Mouse (Mus musculus): Measurements from ENCODE around the gene Hdlbp.

The Hdlbp gene

GRCm38 (mm10) chr1:93445822-93446162 is 32.8 kb downstream of the Hdlbp start:
- DNase-seq (ENCODE audit: low read depth in 2 of 2, low spot score in 2 of 2), result no peak

GRCm38 (mm10) chr1:93445111-93445821 is 33.3 kb downstream of the Hdlbp start:
- DNase-seq (ENCODE audit: low read depth in 2 of 2, low spot score in 2 of 2), result peak; percentile 47 to 49

DNA sequence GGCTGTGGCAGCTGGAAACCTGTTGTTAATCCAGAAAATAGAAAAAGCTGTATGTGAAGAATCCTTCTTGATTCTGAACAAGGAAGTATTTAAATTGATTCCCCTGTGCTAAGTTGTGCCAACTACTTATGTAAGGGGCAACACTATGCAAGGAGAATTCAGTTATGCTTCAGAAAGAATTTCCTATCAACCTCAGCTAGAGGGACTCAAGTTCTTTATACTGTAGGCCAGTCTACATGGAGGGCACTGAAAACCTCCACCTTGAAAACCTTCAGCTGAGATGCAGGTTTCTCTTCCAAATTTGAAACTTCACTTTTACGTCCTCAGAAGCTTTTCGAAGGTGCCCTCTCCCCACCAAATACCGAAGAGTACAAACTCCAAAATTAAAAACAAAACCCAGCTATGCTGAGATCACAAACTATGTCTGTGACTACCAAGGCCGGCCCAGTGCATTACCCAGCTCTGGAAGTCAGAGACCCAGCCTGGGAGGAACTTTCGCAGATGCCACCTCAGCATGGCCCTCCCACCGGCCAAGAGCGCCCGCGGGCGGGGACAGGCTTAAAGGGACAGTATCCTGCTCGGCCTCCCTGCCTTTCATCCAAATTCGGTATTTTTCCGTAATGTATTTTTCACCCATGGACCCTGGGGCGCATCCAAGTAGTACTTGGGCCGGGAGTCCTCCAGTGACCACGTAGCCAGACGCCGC is 34.1 kb downstream of the Hdlbp start:
- DNase-seq (ENCODE audit: low read depth in 2 of 2, low spot score in 2 of 2), result peak; percentile 25 to 40

GRCm38 (mm10) chr1:93439321-93439720 is 39.3 kb downstream of the Hdlbp start:
- DNase-seq (ENCODE audit: low read depth in 2 of 2, low spot score in 2 of 2), result no peak

GRCm38 (mm10) chr1:93432087-93432486 is 46.5 kb downstream of the Hdlbp start:
- DNase-seq (ENCODE audit: low read depth in 2 of 2, low spot score in 2 of 2), result no peak

- no peak for DNase-seq (ENCODE audit: low read depth in 2 of 2, low spot score in 2 of 2)
These were observed 75.2 kb downstream of the Hdlbp start for GRCm38 (mm10) chr1:93403403-93403802.

GRCm38 (mm10) chr1:93401191-93402052 is 77.2 kb downstream of the Hdlbp start:
- DNase-seq (ENCODE audit: low read depth in 2 of 2, low spot score in 2 of 2), result no peak

DNA sequence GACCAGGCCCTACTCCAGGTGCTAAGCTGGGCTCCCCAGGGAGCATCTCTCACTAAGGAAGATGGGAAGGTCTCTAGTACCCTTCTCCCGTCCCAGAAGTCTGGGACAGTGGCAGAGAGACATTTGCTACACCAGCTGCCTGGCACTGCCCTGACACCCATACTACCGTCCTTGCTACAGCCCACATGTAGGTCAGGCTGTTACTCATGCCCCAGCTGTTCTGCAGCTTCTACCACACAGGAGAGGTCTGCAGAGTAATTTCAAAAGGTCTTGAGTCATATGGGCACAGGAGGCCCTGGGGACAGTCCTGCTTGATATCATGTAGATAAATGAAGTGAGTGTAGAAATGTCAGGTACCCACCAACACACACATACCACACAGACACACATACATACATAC is 89.7 kb downstream of the Hdlbp start:
- no peak for DNase-seq (ENCODE audit: low read depth in 2 of 2, low spot score in 2 of 2)

- no peak for DNase-seq (ENCODE audit: low read depth in 2 of 2, low spot score in 2 of 2)
These were observed 91.4 kb downstream of the Hdlbp start for GRCm38 (mm10) chr1:93387198-93387597.

DNA sequence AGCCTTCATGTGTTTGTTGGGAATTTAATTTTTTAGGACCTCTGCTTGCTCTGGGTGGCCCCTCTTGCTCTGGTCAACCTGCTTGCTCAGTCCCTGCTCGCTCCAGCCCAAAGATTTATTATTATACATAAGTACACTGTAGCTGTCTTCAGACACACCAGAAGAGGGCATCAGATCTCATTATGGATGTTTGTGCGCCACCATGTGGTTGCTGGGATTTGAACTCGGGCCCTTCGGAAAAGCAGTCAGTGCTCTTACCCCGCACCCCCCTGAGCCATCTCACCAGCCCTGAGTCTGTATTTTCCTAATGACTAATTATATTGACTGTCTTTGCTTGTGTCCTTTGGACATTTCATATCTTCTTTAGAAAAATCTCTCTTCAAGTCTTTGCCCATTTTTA is 99.5 kb downstream of the Hdlbp start:
- DNase-seq (ENCODE audit: low read depth in 2 of 2, low spot score in 2 of 2), result no peak

GRCm38 (mm10) chr1:93377307-93377706 is 101.3 kb downstream of the Hdlbp start:
- DNase-seq (ENCODE audit: low read depth in 2 of 2, low spot score in 2 of 2), result no peak

DNA sequence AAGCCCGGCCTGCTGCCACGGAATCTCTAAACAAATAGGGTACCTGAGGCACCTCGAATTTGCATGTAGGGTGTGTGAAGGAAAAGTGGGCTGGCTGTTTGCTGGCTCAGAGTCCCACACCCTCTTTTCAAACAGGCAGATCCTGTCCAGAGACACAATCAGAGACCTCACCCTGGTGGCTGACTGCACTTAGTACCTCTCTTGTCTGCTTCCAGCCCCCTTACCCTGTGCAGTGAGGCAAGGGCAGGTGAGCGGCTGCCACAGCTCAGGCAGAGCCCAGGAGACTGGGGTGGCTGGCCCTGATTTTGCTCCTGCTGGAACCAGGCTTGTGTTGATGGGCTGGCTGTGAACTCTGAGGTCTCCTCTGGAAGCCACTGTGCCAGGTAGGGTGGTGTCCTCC is 105.0 kb downstream of the Hdlbp start, which contains the start of gene Ano7:
Gene Ano7 (plus strand): TSS at position 266 of the 400 bp plus-strand sequence.
- DNase-seq (ENCODE audit: low read depth in 2 of 2, low spot score in 2 of 2), result no peak

- no peak for DNase-seq (ENCODE audit: low read depth in 2 of 2, low spot score in 2 of 2)
These were observed 113.0 kb downstream of the Hdlbp start for GRCm38 (mm10) chr1:93365641-93366040.

DNA sequence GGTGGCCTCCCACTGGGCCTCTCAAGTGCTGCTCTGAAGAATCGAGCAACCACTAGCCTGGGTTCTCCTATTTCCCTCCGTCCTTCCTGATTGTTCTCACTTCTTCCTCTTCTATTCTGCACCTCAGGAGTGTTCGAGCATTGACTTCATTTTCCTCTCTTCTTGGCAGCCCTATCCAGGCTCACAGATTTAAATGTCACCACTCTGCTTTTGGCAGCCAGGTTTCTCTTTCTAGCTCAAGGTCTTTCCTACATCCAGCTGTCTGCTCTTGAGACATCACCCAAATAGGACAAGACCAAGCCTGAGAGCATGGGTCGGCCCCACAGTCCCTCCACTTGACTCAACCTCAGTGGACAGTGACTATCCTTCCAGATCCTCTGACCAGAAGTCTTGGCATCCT is 116.0 kb downstream of the Hdlbp start:
- no peak for DNase-seq (ENCODE audit: low read depth in 2 of 2, low spot score in 2 of 2)

Data from CD8-positive naive resting alpha-beta T cell, adult 2 months (primary cell).